8 mouse cellular contexts compared by ENCODE assay signal in genomic region chr7:98743312-98743711, GRCm38 (mm10). TPM values are rescaled to one million over a fixed set of nuclear protein-coding genes. Genes with fewer than 3 reads are reported as not detected.
A peak's percentile ranks its signal among the peaks of the same experiment; 100 is the strongest.
DNase-seq lines count a peak whose midpoint lies in the region; ATAC-seq and TF ChIP-seq lines count a peak whose summit lies in the region.

No protein-coding gene starts in this region.

- no peak overlapping the region for H3K4me3 ChIP-seq in hindbrain, embryonic 10.5 days
- no peak overlapping the region for H3K4me3 ChIP-seq in hindbrain, embryonic 13.5 days
- H3K4me3 ChIP-seq in bone marrow, adult 2 months (replicated peaks; ENCODE audit: control insufficient read depth, low read depth, low read length): no peak overlapping the region
- no peak overlapping the region for H3K4me3 ChIP-seq in embryonic facial prominence, embryonic 13.5 days
- no peak overlapping the region for H3K4me3 ChIP-seq in hindbrain, embryonic 12.5 days
- no peak overlapping the region for H3K4me3 ChIP-seq in neural tube, embryonic 11.5 days (ENCODE audit: low read depth, low read length)
- no peak overlapping the region for H3K4me3 ChIP-seq in thymus, adult 2 months (ENCODE audit: control insufficient read depth, insufficient read depth, low read length)

- H3K4me1 ChIP-seq in hindbrain, embryonic 10.5 days (replicated peaks): peaks cover 32% of the 10 kb centered on the region
- 0 out of 2 replicates have a peak, but pooled peaks cover 6% of the 10 kb centered on the region for H3K4me1 ChIP-seq in hindbrain, embryonic 13.5 days (replicated peaks)
- no peaks in the 10 kb centered on the region for H3K4me1 ChIP-seq in bone marrow, adult 2 months (ENCODE audit: control insufficient read depth, insufficient read depth, low read length)
- H3K4me1 ChIP-seq in embryonic facial prominence, embryonic 13.5 days: peaks cover 11% of the 10 kb centered on the region
- peaks cover 9% of the 10 kb centered on the region; the same call in 1 of the 2 replicates for H3K4me1 ChIP-seq in hindbrain, embryonic 12.5 days
- 0 out of 2 replicates have a peak, but pooled peaks cover 3% of the 10 kb centered on the region for H3K4me1 ChIP-seq in neural tube, embryonic 11.5 days (ENCODE audit: control insufficient read depth, insufficient read depth, low read length)
- no peaks in the 10 kb centered on the region for H3K4me1 ChIP-seq in thymus, adult 2 months (replicated peaks; ENCODE audit: control insufficient read depth, insufficient read depth, low read length)

- 5% methylated on average over 3 of the region's 3 CpGs for WGBS in hindbrain, embryonic 10.5 days
- WGBS in hindbrain, embryonic 13.5 days: 6% methylated on average over 3 of the region's 3 CpGs
- WGBS in bone marrow, adult 2 months: 3% methylated on average over 3 of the region's 3 CpGs
- WGBS in embryonic facial prominence, embryonic 13.5 days: 2% methylated on average over 3 of the region's 3 CpGs
- 4% methylated on average over 3 of the region's 3 CpGs for WGBS in hindbrain, embryonic 12.5 days
- 11% methylated on average over 3 of the region's 3 CpGs for WGBS in neural tube, embryonic 11.5 days
- WGBS in thymus, adult 2 months: 3% methylated on average over 3 of the region's 3 CpGs

- no peaks in the 10 kb centered on the region for H3K9me3 ChIP-seq in hindbrain, embryonic 10.5 days
- no peaks in the 10 kb centered on the region for H3K9me3 ChIP-seq in hindbrain, embryonic 13.5 days
- no peaks in the 10 kb centered on the region for H3K9me3 ChIP-seq in embryonic facial prominence, embryonic 13.5 days
- no peaks in the 10 kb centered on the region for H3K9me3 ChIP-seq in hindbrain, embryonic 12.5 days (replicated peaks)
- H3K9me3 ChIP-seq in neural tube, embryonic 11.5 days (ENCODE audit: control insufficient read depth, low read length): no peaks in the 10 kb centered on the region

- ATAC-seq in hindbrain, embryonic 13.5 days (ENCODE audit: low FRiP score): no peak
- no peak for ATAC-seq in embryonic facial prominence, embryonic 13.5 days (ENCODE audit: insufficient number of reproducible peaks, insufficient read depth, low FRiP score, low TSS enrichment, low read depth)
- peak; percentile 29 for ATAC-seq in hindbrain, embryonic 12.5 days (ENCODE audit: low FRiP score)
- ATAC-seq in neural tube, embryonic 11.5 days (ENCODE audit: insufficient read depth, low FRiP score, low TSS enrichment): no peak

- peaks cover 15% of the 10 kb centered on the region for H3K27me3 ChIP-seq in hindbrain, embryonic 10.5 days (ENCODE audit: insufficient read depth, poor library complexity, severe bottlenecking)
- H3K27me3 ChIP-seq in hindbrain, embryonic 13.5 days: peaks cover 9% of the 10 kb centered on the region; the same call in 1 of the 2 replicates
- H3K27me3 ChIP-seq in embryonic facial prominence, embryonic 13.5 days: peaks cover 3% of the 10 kb centered on the region; the same call in 1 of the 2 replicates
- H3K27me3 ChIP-seq in hindbrain, embryonic 12.5 days: 0 out of 2 replicates have a peak, but pooled peaks cover 5% of the 10 kb centered on the region
- H3K27me3 ChIP-seq in neural tube, embryonic 11.5 days (ENCODE audit: control insufficient read depth, insufficient read depth, low read length): no peaks in the 10 kb centered on the region
- H3K27me3 ChIP-seq in thymus, adult 2 months (ENCODE audit: control insufficient read depth, insufficient read depth, low read length): no peaks in the 10 kb centered on the region

- no peaks in the 10 kb centered on the region for H3K36me3 ChIP-seq in hindbrain, embryonic 10.5 days
- no peaks in the 10 kb centered on the region for H3K36me3 ChIP-seq in hindbrain, embryonic 13.5 days
- no peaks in the 10 kb centered on the region for H3K36me3 ChIP-seq in embryonic facial prominence, embryonic 13.5 days
- no peaks in the 10 kb centered on the region for H3K36me3 ChIP-seq in hindbrain, embryonic 12.5 days
- no peaks in the 10 kb centered on the region for H3K36me3 ChIP-seq in neural tube, embryonic 11.5 days (ENCODE audit: control insufficient read depth, insufficient read depth, low read length)
- no peaks in the 10 kb centered on the region for H3K36me3 ChIP-seq in thymus, adult 2 months (ENCODE audit: control insufficient read depth, insufficient read depth, low read length)

- peak; percentile 77 for TF ChIP-seq CTCF in bone marrow, adult 2 months (IDR thresholded peaks at IDR 0.05; ENCODE audit: control insufficient read depth, insufficient read depth, low read length)
- TF ChIP-seq CTCF in thymus, adult 2 months (IDR thresholded peaks at IDR 0.05; ENCODE audit: borderline replicate concordance, control insufficient read depth, extremely low read depth, insufficient read depth, low read length, poor library complexity): peak; percentile 87; the same call in 1 of the 2 replicates

- DNase-seq in hindbrain, embryonic 10.5 days (ENCODE audit: low spot score): peak; percentile 64
- peak; percentile 47 to 55 for DNase-seq in left cerebral cortex, postnatal 36 days (ENCODE audit: low spot score in 2 of 2)
- DNase-seq in neural tube, embryonic 11.5 days (ENCODE audit: low spot score): peak; percentile 64
- peak; percentile 67 for DNase-seq in thymus, adult 2 months

- intact Hi-C loops in left cerebral cortex, postnatal 36 days (cut with DNase I): loop anchor here (2.0 to 10.0 kb wide), 3 partner anchors 34 to 331 kb away; no protein-coding TSS in a partner anchor

- no peak overlapping the region for H3K4me2 ChIP-seq in hindbrain, embryonic 13.5 days
- no peak overlapping the region for H3K4me2 ChIP-seq in embryonic facial prominence, embryonic 13.5 days
- no peak overlapping the region for H3K4me2 ChIP-seq in hindbrain, embryonic 12.5 days (replicated peaks)
- no peak overlapping the region for H3K4me2 ChIP-seq in neural tube, embryonic 11.5 days (ENCODE audit: low read depth)

- TF ChIP-seq POLR2A in bone marrow, adult 2 months (IDR thresholded peaks at IDR 0.05; ENCODE audit: borderline replicate concordance, control insufficient read depth, low read depth, low read length): no peak
- TF ChIP-seq POLR2A in thymus, adult 2 months (IDR thresholded peaks at IDR 0.05; ENCODE audit: control insufficient read depth, extremely low read depth, insufficient read depth, low read length, poor library complexity): no peak

- H3K9ac ChIP-seq in hindbrain, embryonic 13.5 days: no peak overlapping the region
- 0 out of 2 replicates have a peak overlapping the region, but pooled peaks have one; percentile 21 for H3K9ac ChIP-seq in embryonic facial prominence, embryonic 13.5 days
- H3K9ac ChIP-seq in hindbrain, embryonic 12.5 days: no peak overlapping the region
- H3K9ac ChIP-seq in neural tube, embryonic 11.5 days (ENCODE audit: low read length): no peak overlapping the region

- H3K27ac ChIP-seq in hindbrain, embryonic 10.5 days: no peak overlapping the region
- H3K27ac ChIP-seq in hindbrain, embryonic 13.5 days: no peak overlapping the region
- H3K27ac ChIP-seq in bone marrow, adult 2 months (ENCODE audit: control insufficient read depth, insufficient read depth, low read depth, low read length, poor library complexity): no peak overlapping the region
- no peak overlapping the region for H3K27ac ChIP-seq in embryonic facial prominence, embryonic 13.5 days
- no peak overlapping the region for H3K27ac ChIP-seq in hindbrain, embryonic 12.5 days
- H3K27ac ChIP-seq in neural tube, embryonic 11.5 days (ENCODE audit: low read depth, low read length): no peak overlapping the region
- no peak overlapping the region for H3K27ac ChIP-seq in thymus, adult 2 months (ENCODE audit: control insufficient read depth, insufficient read depth, low read length)

RNA-seq across cellular contexts. Expression of gene Thap12, which starts 40.4 kb away (rescaled TPM):
- 57.4 and 63.7 TPM in 2 replicates for polyA plus RNA-seq in hindbrain, embryonic 10.5 days (2016; fragmentation: Nextera tagmentation; extraction: Ambion mirVana)
- polyA plus RNA-seq in hindbrain, embryonic 13.5 days (2015; fragmentation: Nextera tagmentation; extraction: Ambion mirVana): 45.9 and 49.4 TPM in 2 replicates
- polyA plus RNA-seq in bone marrow, adult 2 months (2011; ENCODE audit: insufficient read depth, insufficient read length, low replicate concordance, missing spikeins): 8.2 and 9.0 TPM in 2 replicates
- polyA plus RNA-seq in embryonic facial prominence, embryonic 13.5 days (2015; fragmentation: Nextera tagmentation; extraction: Ambion mirVana): 71.7 and 75.8 TPM in 2 replicates
- polyA plus RNA-seq in hindbrain, embryonic 12.5 days (2016; fragmentation: Nextera tagmentation; extraction: Ambion mirVana): 73.1 and 78.2 TPM in 2 replicates
- 10 to 100 TPM; 54.8 to 60.0 TPM for total RNA-seq in left cerebral cortex, postnatal 36 days (2021)
- 83.3 and 85.9 TPM in 2 replicates for polyA plus RNA-seq in neural tube, embryonic 11.5 days (2014; fragmentation: Nextera tagmentation; extraction: Ambion mirVana)
- polyA plus RNA-seq in thymus, adult 2 months (2012; rRNA removed): 10.7 and 11.8 TPM in 2 replicates
